13 mouse cellular contexts compared by ENCODE assay signal in genomic region chr15:52438403-52438802, GRCm38 (mm10).
"Had no signal": no experiment of that assay in that cellular context is flagged by ENCODE, and none has a peak within 500 bp of the region (broad histone marks: within the 10 kb centered on the region; RNA-seq: fewer than 3 reads in every experiment).

No protein-coding gene starts in this region.

- DNase-seq: kidney, adult 18-20 months; kidney, adult 9 months; kidney, postnatal 14 days; kidney, postnatal 4 days; liver; lung, adult 18-20 months; lung, postnatal 10 days; lung, postnatal 36 days; retina, postnatal 1 day; right cerebral cortex, postnatal 14 days; thymus, adult 2 months; thymus, postnatal 14 days; thymus, postnatal 4 days had no signal
